Mouse (Mus musculus): Measurements from ENCODE around the gene Metap1d. TPM values are rescaled to one million over a fixed set of nuclear protein-coding genes. Genes with fewer than 3 reads are reported as not detected.
A peak's percentile ranks its signal among the peaks of the same experiment; 100 is the strongest.

Metap1d gene
- polyA plus RNA-seq, 1 experiment = 3.5 TPM

DNA sequence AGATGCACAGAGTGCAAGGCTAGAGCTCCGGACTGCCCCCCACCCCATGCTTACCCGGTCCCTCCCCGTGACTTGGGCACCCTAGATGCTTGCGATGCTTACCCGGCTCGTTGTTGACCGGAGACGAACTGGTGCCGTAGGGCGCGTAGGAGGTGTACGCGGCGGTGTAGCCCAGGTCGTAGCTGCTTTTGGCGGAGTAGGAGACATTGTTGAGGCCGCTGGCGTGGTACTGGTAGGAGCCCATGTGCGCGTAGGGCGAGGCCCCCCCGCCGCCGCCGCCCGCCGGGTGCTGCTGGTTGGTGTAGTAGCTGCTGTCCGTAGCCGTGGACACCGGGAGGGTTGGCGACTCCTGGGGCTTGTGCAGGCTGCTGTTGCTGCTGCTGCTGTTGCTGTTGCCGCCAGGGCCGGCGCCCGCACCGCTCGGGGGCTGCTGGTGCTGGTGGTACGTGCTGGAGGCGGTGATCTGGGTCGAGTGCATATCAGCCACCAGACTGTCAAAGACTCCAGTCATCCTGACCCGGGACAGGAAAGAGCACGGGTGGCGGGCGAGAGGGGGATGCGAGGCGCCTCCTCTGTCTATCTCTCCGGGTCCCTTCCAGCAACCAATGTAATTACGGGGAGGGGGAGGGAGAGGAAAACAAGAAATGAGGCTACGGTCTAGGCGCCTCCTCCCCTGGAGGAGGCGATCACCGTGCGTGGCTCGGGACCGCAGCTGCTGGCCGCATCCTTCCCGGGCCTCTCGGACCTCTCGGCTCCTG, 93.0 kb downstream of the Metap1d start:
- H3K4me1 ChIP-seq = peaks cover 53% of the 10 kb centered on the region
- TF ChIP-seq FLI1 (IDR thresholded peaks at IDR 0.05; ENCODE audit: low read length) = no peak
- no peak for TF ChIP-seq GATA1 (IDR thresholded peaks at IDR 0.05; ENCODE audit: borderline replicate concordance, low read length)

DNA sequence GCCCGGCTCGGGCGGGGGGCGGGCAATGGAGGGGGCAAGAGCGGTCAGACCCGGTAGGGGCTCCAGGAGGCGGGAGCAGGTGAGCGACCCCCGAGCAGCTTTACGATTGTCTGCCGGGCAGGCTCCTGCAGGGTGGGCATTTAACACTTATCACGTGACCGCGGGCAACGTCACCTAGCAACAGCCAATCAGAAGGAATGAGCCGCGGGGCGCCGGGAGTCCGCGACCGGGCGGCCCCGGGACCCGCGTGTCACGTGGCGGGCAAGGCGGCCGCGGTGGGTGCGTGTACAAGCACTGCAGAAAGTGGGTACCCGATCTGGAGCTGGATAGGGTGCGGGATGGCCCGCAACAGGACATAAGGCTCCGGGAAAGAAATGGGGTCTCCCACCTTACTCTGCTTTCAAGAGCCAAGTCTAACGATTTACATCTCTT, 93.6 kb downstream of the Metap1d start, which contains the start of gene Dlx2:
TSS of gene Dlx2 (minus strand) at position 115 of the 432 bp plus-strand sequence.
- TF ChIP-seq FLI1 (IDR thresholded peaks at IDR 0.05; ENCODE audit: low read length) (no peak), GATA1 (IDR thresholded peaks at IDR 0.05; ENCODE audit: borderline replicate concordance, low read length) (no peak)
- peaks cover 49% of the 10 kb centered on the region for H3K4me1 ChIP-seq
- peak within 1 kb of the TSS; percentile 89 for H3K4me3 ChIP-seq (replicated peaks)
- no peaks in the 10 kb centered on the region for H3K36me3 ChIP-seq (replicated peaks; ENCODE audit: low read length)
- H3K9me3 ChIP-seq = no peaks in the 10 kb centered on the region
- H3K27me3 ChIP-seq (replicated peaks) = peaks cover 92% of the 10 kb centered on the region

More for the DNA sequence above, 93.0 kb downstream of the Metap1d start:
- Histone ChIP-seq H3K27me3 (replicated peaks) (peaks cover 92% of the 10 kb centered on the region), H3K4me3 (replicated peaks) (peak overlapping the region; percentile 89), H3K36me3 (replicated peaks; ENCODE audit: low read length) (no peaks in the 10 kb centered on the region), H3K9me3 (no peaks in the 10 kb centered on the region)

DNA sequence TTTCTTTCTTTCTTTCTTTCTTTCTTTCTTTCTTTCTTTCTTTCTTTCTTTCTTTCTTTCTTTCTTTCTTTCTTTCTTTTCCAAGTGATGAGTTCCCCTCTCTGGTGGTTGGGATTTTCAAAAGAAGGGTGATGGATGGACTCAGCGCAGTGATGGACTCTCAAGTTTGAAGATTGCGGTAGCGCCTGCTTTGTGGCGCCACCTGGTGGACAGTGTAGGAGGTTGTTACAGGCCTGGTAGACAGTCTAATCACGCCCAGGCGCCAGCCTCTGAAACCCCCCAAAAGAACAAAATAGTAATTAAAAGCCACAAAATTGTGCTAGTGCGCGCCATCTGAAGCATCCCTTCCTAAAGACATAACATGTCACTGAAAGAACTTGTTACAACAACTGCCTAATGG, 94.8 kb downstream of the Metap1d start:
- Histone ChIP-seq H3K4me3 (replicated peaks) (no peak overlapping the region), H3K27me3 (replicated peaks) (peaks cover 91% of the 10 kb centered on the region)
- TF ChIP-seq FLI1 (IDR thresholded peaks at IDR 0.05; ENCODE audit: low read length) (no peak), GATA1 (IDR thresholded peaks at IDR 0.05; ENCODE audit: borderline replicate concordance, low read length) (no peak)

DNA sequence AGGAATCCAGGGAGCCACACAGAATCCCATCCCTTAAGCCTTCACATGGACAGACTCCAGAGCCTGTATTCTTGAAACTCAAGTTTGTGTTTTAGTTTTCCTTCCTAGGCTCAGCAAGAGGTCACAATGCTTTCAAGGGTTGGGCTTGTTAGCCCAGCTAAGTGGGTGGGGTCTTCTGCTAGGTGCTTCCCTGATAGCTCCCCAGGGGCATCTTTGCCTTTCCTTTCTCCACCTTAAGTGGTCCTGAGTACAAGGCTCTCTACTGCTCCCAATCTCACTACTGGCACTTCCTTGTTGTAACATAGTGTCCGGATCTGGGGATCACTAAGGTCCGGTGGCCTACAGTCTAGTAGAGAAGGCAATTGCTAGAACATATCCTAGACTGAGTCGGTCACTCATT, 97.3 kb downstream of the Metap1d start:
- Histone ChIP-seq H3K9me3 (no peaks in the 10 kb centered on the region), H3K4me3 (replicated peaks) (no peak overlapping the region), H3K36me3 (replicated peaks; ENCODE audit: low read length) (no peaks in the 10 kb centered on the region), H3K4me1 (peaks cover 26% of the 10 kb centered on the region), H3K27me3 (replicated peaks) (peaks cover 87% of the 10 kb centered on the region)
- TF ChIP-seq FLI1 (IDR thresholded peaks at IDR 0.05; ENCODE audit: low read length) (no peak), GATA1 (IDR thresholded peaks at IDR 0.05; ENCODE audit: borderline replicate concordance, low read length) (no peak)

More for the DNA sequence above, 94.8 kb downstream of the Metap1d start:
- H3K36me3 ChIP-seq (replicated peaks; ENCODE audit: low read length) = no peaks in the 10 kb centered on the region
- peaks cover 46% of the 10 kb centered on the region for H3K4me1 ChIP-seq
- H3K9me3 ChIP-seq = no peaks in the 10 kb centered on the region

DNA sequence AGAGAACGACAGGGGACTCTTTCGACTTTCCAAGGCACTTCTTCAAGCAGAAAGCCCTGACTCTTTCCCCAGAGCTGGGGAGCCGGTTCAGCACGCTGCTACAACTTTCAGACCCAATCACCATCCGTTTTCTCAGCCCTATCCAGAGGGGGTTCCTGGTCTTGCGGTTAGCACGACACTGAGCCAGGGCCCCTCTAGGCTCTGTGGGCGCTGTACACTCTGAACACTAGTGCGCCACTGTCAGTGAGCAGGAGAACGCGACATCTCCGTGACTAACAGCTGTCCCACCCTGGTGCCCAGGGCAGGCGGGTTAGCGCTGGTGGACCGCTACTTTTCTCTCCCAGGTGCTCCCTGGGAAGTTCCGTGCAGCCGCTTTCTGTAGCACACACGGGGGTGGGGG, 98.6 kb downstream of the Metap1d start:
- H3K27me3 ChIP-seq (replicated peaks) = peaks cover 81% of the 10 kb centered on the region
- TF ChIP-seq GATA1 (IDR thresholded peaks at IDR 0.05; ENCODE audit: borderline replicate concordance, low read length) (no peak), FLI1 (IDR thresholded peaks at IDR 0.05; ENCODE audit: low read length) (no peak)
- peaks cover 13% of the 10 kb centered on the region for H3K4me1 ChIP-seq
- H3K9me3 ChIP-seq = peaks cover 5% of the 10 kb centered on the region
- peak overlapping the region; percentile 81 for H3K4me3 ChIP-seq (replicated peaks)
- H3K36me3 ChIP-seq (replicated peaks; ENCODE audit: low read length) = no peaks in the 10 kb centered on the region

DNA sequence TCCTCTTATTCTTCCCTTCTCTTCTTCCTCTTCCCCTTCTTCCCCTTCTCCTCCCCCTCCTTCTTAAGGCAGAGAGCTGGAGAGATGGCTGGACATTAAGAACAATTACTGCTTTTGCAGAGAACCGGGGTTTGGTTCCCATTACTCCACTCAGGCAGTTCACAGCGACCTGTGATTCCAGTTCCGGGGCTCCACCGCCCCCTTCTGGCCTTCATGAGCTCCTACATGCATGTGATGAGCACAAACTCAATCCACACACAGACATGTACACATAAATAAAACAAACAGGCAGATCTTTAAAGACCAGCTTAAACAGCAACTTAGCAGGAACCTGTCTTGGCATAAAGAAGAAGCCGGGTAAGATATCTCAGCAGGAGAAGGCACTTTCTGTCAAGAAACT, 103.0 kb downstream of the Metap1d start:
- peaks cover 13% of the 10 kb centered on the region for H3K4me1 ChIP-seq
- peaks cover 33% of the 10 kb centered on the region for H3K9me3 ChIP-seq
- peaks cover 68% of the 10 kb centered on the region for H3K27me3 ChIP-seq (replicated peaks)
- H3K36me3 ChIP-seq (replicated peaks; ENCODE audit: low read length) = no peaks in the 10 kb centered on the region
- no peak overlapping the region for H3K4me3 ChIP-seq (replicated peaks)
- TF ChIP-seq FLI1 (IDR thresholded peaks at IDR 0.05; ENCODE audit: low read length) (no peak), GATA1 (IDR thresholded peaks at IDR 0.05; ENCODE audit: borderline replicate concordance, low read length) (no peak)

DNA sequence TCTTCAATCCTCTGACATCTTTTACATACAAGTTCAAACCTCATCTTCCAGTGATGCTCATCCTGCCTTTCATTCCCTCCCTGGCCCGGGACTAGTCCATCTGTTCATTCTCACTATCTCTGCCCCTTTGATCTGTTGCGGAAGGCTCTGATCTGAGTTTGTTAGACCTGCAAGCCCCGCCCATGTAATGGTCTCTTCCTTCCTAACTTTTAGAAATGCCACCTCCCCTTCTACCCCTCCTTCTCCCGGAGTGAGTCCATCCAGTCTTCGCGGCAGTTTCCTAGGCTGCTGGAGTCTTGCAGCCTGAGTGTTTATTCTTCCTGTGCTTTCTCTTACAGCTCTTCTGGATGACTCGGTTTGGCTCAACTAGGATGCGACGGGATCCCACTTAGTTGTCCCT, 113.4 kb downstream of the Metap1d start:
- Histone ChIP-seq H3K4me1 (peaks cover 2% of the 10 kb centered on the region), H3K4me3 (replicated peaks) (no peak overlapping the region), H3K36me3 (replicated peaks; ENCODE audit: low read length) (no peaks in the 10 kb centered on the region), H3K9me3 (peaks cover 18% of the 10 kb centered on the region), H3K27me3 (replicated peaks) (peaks cover 48% of the 10 kb centered on the region)
- no peak for TF ChIP-seq FLI1 (IDR thresholded peaks at IDR 0.05; ENCODE audit: low read length)
- no peak for TF ChIP-seq GATA1 (IDR thresholded peaks at IDR 0.05; ENCODE audit: borderline replicate concordance, low read length)

DNA sequence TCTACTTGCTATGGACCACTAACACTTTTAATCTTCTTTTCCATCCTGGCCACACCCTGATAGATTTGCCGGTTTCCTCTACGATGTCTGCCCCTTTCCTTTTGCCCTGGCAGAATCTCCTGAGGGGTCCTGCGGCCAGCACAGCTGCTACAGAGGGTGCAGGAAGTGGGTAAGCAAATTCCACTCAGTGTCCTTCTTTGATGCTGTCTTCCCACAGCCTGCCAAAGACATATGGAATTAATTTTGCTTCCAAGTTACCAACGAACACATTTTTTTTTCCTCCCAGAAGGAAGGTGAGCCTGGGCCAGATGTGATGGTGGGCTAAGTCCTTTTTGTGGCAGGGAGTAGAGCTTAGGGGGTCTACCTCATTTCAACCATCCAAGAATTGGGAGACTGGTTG, 120.7 kb downstream of the Metap1d start:
- Histone ChIP-seq H3K4me3 (replicated peaks) (no peak overlapping the region), H3K27me3 (replicated peaks) (peaks cover 53% of the 10 kb centered on the region), H3K36me3 (replicated peaks; ENCODE audit: low read length) (no peaks in the 10 kb centered on the region), H3K9me3 (peaks cover 14% of the 10 kb centered on the region), H3K4me1 (peaks cover 9% of the 10 kb centered on the region)
- no peak for TF ChIP-seq FLI1 (IDR thresholded peaks at IDR 0.05; ENCODE audit: low read length)
- no peak for TF ChIP-seq GATA1 (IDR thresholded peaks at IDR 0.05; ENCODE audit: borderline replicate concordance, low read length)

Other genes starting within 250 kb of the Metap1d start
- 15.3 TPM in 1 of 2 replicates, not detected in the other for gene Dync1i2, start 241.6 kb upstream of the Metap1d start, polyA plus RNA-seq (2012; ENCODE audit: insufficient read depth, low replicate concordance)
- 4.7 and 7.9 TPM in 2 replicates for gene Slc25a12, start 85.5 kb upstream of the Metap1d start, polyA plus RNA-seq (2012; ENCODE audit: insufficient read depth, low replicate concordance)
- 0.48 TPM in 1 of 2 replicates, not detected in the other for gene Hat1, start 64.3 kb upstream of the Metap1d start, polyA plus RNA-seq (2012; ENCODE audit: insufficient read depth, low replicate concordance)
- gene Dlx1, start 74.8 kb downstream of the Metap1d start, polyA plus RNA-seq (2012; ENCODE audit: insufficient read depth, low replicate concordance) = 0.31 TPM in 1 of 2 replicates, not detected in the other
- not detected in 2 replicates for gene Dlx2, start 93.5 kb downstream of the Metap1d start, polyA plus RNA-seq (2012; ENCODE audit: insufficient read depth, low replicate concordance)